Mouse (Mus musculus): Measurements from ENCODE around the gene Sgcd. TPM values are rescaled to one million over a fixed set of nuclear protein-coding genes. Genes with fewer than 3 reads are reported as not detected.

The Sgcd gene
- 1.2 and 2.1 TPM in 2 replicates for polyA plus RNA-seq (2015; fragmentation: Nextera tagmentation; extraction: Ambion mirVana)

- ATAC-seq, result no peak
- H3K9ac ChIP-seq (ENCODE audit: low read depth, low read length), result peak within 1 kb of the TSS; percentile 40
- H3K4me3 ChIP-seq (ENCODE audit: low read depth, low read length), result peak within 1 kb of the TSS; percentile 46
- H3K4me2 ChIP-seq (replicated peaks; ENCODE audit: low read depth), result peak within 1 kb of the TSS; percentile 78
- H3K27ac ChIP-seq (ENCODE audit: low read depth, low read length), result no peak within 1 kb of the TSS
- no peaks in the 10 kb centered on the region for H3K36me3 ChIP-seq (ENCODE audit: control insufficient read depth, insufficient read depth)
- under 1% methylated on average over 62 of the region's 67 CpGs for WGBS
- no peaks in the 10 kb centered on the region for H3K4me1 ChIP-seq (replicated peaks; ENCODE audit: control insufficient read depth, insufficient read depth, low read length)
- 0 out of 2 replicates have a peak, but pooled peaks have one; percentile 1 for TF ChIP-seq CTCF (IDR thresholded peaks at IDR 0.05; ENCODE audit: low read depth)
- H3K9me3 ChIP-seq (ENCODE audit: control insufficient read depth), result no peaks in the 10 kb centered on the region
- H3K27me3 ChIP-seq (replicated peaks; ENCODE audit: control insufficient read depth, insufficient read depth, low read length), result peaks cover 25% of the 10 kb centered on the region
Observed at GRCm38 (mm10) chr11:47988697-47989533, at the start of gene Sgcd. TSS of gene Sgcd (minus strand) at chr11:47988969.

GRCm38 (mm10) chr11:48038051-48038450, 49.3 kb upstream of the Sgcd start:
- H3K27ac ChIP-seq (ENCODE audit: low read depth, low read length), result no peak overlapping the region
- H3K9me3 ChIP-seq (ENCODE audit: control insufficient read depth), result no peaks in the 10 kb centered on the region
- 64% methylated on average over 4 of the region's 4 CpGs for WGBS
- H3K27me3 ChIP-seq (replicated peaks; ENCODE audit: control insufficient read depth, insufficient read depth, low read length), result no peaks in the 10 kb centered on the region
- no peaks in the 10 kb centered on the region for H3K4me1 ChIP-seq (replicated peaks; ENCODE audit: control insufficient read depth, insufficient read depth, low read length)
- TF ChIP-seq CTCF (IDR thresholded peaks at IDR 0.05; ENCODE audit: low read depth), result no peak
- H3K36me3 ChIP-seq (ENCODE audit: control insufficient read depth, insufficient read depth), result no peaks in the 10 kb centered on the region
- no peak overlapping the region for H3K9ac ChIP-seq (ENCODE audit: low read depth, low read length)
- no peak overlapping the region for H3K4me3 ChIP-seq (ENCODE audit: low read depth, low read length)
- no peak for ATAC-seq
- no peak overlapping the region for H3K4me2 ChIP-seq (replicated peaks; ENCODE audit: low read depth)

GRCm38 (mm10) chr11:48012836-48013235, 24.1 kb upstream of the Sgcd start:
- no peak for ATAC-seq
- H3K4me1 ChIP-seq (replicated peaks; ENCODE audit: control insufficient read depth, insufficient read depth, low read length), result no peaks in the 10 kb centered on the region
- WGBS, result 46% methylated on average over 3 of the region's 3 CpGs
- no peak overlapping the region for H3K4me2 ChIP-seq (replicated peaks; ENCODE audit: low read depth)
- H3K27ac ChIP-seq (ENCODE audit: low read depth, low read length), result no peak overlapping the region
- no peaks in the 10 kb centered on the region for H3K9me3 ChIP-seq (ENCODE audit: control insufficient read depth)
- H3K27me3 ChIP-seq (replicated peaks; ENCODE audit: control insufficient read depth, insufficient read depth, low read length), result no peaks in the 10 kb centered on the region
- no peaks in the 10 kb centered on the region for H3K36me3 ChIP-seq (ENCODE audit: control insufficient read depth, insufficient read depth)
- no peak overlapping the region for H3K4me3 ChIP-seq (ENCODE audit: low read depth, low read length)
- TF ChIP-seq CTCF (IDR thresholded peaks at IDR 0.05; ENCODE audit: low read depth), result no peak
- H3K9ac ChIP-seq (ENCODE audit: low read depth, low read length), result no peak overlapping the region

- peak overlapping the region; percentile 40; the same call in 1 of the 2 replicates for H3K9ac ChIP-seq (ENCODE audit: low read depth, low read length)
- H3K9me3 ChIP-seq (ENCODE audit: control insufficient read depth), result no peaks in the 10 kb centered on the region
- H3K4me3 ChIP-seq (ENCODE audit: low read depth, low read length), result peak overlapping the region; percentile 46
- H3K36me3 ChIP-seq (ENCODE audit: control insufficient read depth, insufficient read depth), result no peaks in the 10 kb centered on the region
- peak overlapping the region; percentile 78 for H3K4me2 ChIP-seq (replicated peaks; ENCODE audit: low read depth)
- ATAC-seq, result no peak
- under 1% methylated on average over 29 of the region's 31 CpGs for WGBS
- H3K27ac ChIP-seq (ENCODE audit: low read depth, low read length), result no peak overlapping the region
- peaks cover 25% of the 10 kb centered on the region for H3K27me3 ChIP-seq (replicated peaks; ENCODE audit: control insufficient read depth, insufficient read depth, low read length)
- no peaks in the 10 kb centered on the region for H3K4me1 ChIP-seq (replicated peaks; ENCODE audit: control insufficient read depth, insufficient read depth, low read length)
- TF ChIP-seq CTCF (IDR thresholded peaks at IDR 0.05; ENCODE audit: low read depth), result 0 out of 2 replicates have a peak, but pooled peaks have one; percentile 10
Observed at GRCm38 (mm10) chr11:47988333-47988696, 454 bp downstream of the Sgcd start.

- ATAC-seq, result no peak
- no peak for TF ChIP-seq CTCF (IDR thresholded peaks at IDR 0.05; ENCODE audit: low read depth)
- H3K9ac ChIP-seq (ENCODE audit: low read depth, low read length), result no peak overlapping the region
- no peak overlapping the region for H3K27ac ChIP-seq (ENCODE audit: low read depth, low read length)
- H3K4me3 ChIP-seq (ENCODE audit: low read depth, low read length), result peak overlapping the region; percentile 46
- no peaks in the 10 kb centered on the region for H3K4me1 ChIP-seq (replicated peaks; ENCODE audit: control insufficient read depth, insufficient read depth, low read length)
- 17% methylated on average over 12 of the region's 12 CpGs for WGBS
- peak overlapping the region; percentile 78 for H3K4me2 ChIP-seq (replicated peaks; ENCODE audit: low read depth)
- H3K27me3 ChIP-seq (replicated peaks; ENCODE audit: control insufficient read depth, insufficient read depth, low read length), result peaks cover 25% of the 10 kb centered on the region
- no peaks in the 10 kb centered on the region for H3K9me3 ChIP-seq (ENCODE audit: control insufficient read depth)
- H3K36me3 ChIP-seq (ENCODE audit: control insufficient read depth, insufficient read depth), result no peaks in the 10 kb centered on the region
Observed at GRCm38 (mm10) chr11:47987893-47988267, 889 bp downstream of the Sgcd start.

GRCm38 (mm10) chr11:47987251-47987892, 1.4 kb downstream of the Sgcd start:
- ATAC-seq, result no peak
- Histone ChIP-seq H3K9me3 (ENCODE audit: control insufficient read depth) (no peaks in the 10 kb centered on the region), H3K27me3 (replicated peaks; ENCODE audit: control insufficient read depth, insufficient read depth, low read length) (peaks cover 25% of the 10 kb centered on the region), H3K4me1 (replicated peaks; ENCODE audit: control insufficient read depth, insufficient read depth, low read length) (no peaks in the 10 kb centered on the region), H3K9ac (ENCODE audit: low read depth, low read length) (no peak overlapping the region), H3K4me3 (ENCODE audit: low read depth, low read length) (no peak overlapping the region), H3K27ac (ENCODE audit: low read depth, low read length) (no peak overlapping the region), H3K36me3 (ENCODE audit: control insufficient read depth, insufficient read depth) (no peaks in the 10 kb centered on the region), H3K4me2 (replicated peaks; ENCODE audit: low read depth) (peak overlapping the region; percentile 78; the same call in 1 of the 2 replicates)
- TF ChIP-seq CTCF (IDR thresholded peaks at IDR 0.05; ENCODE audit: low read depth), result no peak
- 57% methylated on average over 8 of the region's 8 CpGs for WGBS
